Mouse (Mus musculus): Measurements from ENCODE around the gene Tox2. TPM values are rescaled to one million over a fixed set of nuclear protein-coding genes. Genes with fewer than 3 reads are reported as not detected.

The Tox2 gene
- total RNA-seq, 2 experiments from 2014 or later: 0.28 to 0.31 TPM

GRCm38 (mm10) chr2:163194015-163194414 is 8.9 kb upstream of the Tox2 start:
- Histone ChIP-seq H3K27ac (no peak overlapping the region), H3K4me3 (no peak overlapping the region)
- no peak for TF ChIP-seq CTCF (IDR thresholded peaks at IDR 0.05)
- intact Hi-C loops (cut with DNase I): no loop called here
- DNase-seq: no peak

DNA sequence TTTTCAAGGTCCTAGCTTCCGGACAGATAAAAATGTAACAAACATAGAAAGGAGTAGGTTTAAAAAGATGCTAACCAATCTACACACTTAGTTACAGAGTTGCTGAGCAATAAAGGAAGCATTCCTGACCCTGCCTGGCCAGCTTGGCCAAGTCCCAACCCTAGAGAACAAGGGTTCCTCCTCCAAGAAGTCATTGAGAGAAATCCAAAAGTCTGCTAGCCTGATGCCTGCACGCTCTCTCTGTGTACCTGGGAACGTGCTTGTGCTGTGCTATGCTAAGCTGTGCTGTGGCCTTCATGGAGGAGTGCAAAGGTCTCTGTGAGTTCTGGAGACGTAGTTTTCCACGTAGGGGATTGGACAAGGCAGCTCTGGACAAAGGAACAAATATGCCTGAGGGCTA is 8.4 kb upstream of the Tox2 start:
- TF ChIP-seq CTCF (IDR thresholded peaks at IDR 0.05): no peak
- DNase-seq: no peak
- intact Hi-C loops (cut with DNase I): no loop called here
- H3K4me3 ChIP-seq: no peak overlapping the region
- no peak overlapping the region for H3K27ac ChIP-seq

GRCm38 (mm10) chr2:163195106-163195833 is 7.7 kb upstream of the Tox2 start:
- DNase-seq: no peak
- no peak overlapping the region for H3K27ac ChIP-seq
- intact Hi-C loops (cut with DNase I): no loop called here
- H3K4me3 ChIP-seq: no peak overlapping the region
- no peak for TF ChIP-seq CTCF (IDR thresholded peaks at IDR 0.05)

DNA sequence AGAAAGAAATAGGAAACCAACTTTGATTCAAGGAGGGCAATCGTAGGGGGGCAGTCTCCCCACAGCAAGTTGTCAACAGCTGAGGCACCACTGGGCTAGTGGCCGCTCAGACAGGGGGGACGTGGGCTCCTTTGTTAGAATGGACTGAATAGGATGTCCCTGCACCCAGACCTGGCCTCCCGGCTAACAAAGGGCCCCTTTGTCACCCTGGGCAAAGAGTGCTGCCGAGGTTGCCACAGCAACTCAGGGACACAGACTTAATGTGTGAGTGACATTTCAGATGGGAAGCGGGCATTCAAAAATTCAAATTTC is 7.1 kb upstream of the Tox2 start:
- DNase-seq: no peak
- no peak for TF ChIP-seq CTCF (IDR thresholded peaks at IDR 0.05)
- no peak overlapping the region for H3K4me3 ChIP-seq
- no peak overlapping the region for H3K27ac ChIP-seq
- intact Hi-C loops (cut with DNase I): no loop called here

GRCm38 (mm10) chr2:163201897-163202296 is 1.0 kb upstream of the Tox2 start:
- Histone ChIP-seq H3K27ac (peak overlapping the region; percentile 12; the same call in 1 of the 2 replicates), H3K4me3 (peak overlapping the region; percentile 72)
- no peak for DNase-seq
- intact Hi-C loops (cut with DNase I): loop anchor here (10.0 kb wide), 1 partner anchor 113 kb away; no protein-coding TSS in a partner anchor
- no peak for TF ChIP-seq CTCF (IDR thresholded peaks at IDR 0.05)

DNA sequence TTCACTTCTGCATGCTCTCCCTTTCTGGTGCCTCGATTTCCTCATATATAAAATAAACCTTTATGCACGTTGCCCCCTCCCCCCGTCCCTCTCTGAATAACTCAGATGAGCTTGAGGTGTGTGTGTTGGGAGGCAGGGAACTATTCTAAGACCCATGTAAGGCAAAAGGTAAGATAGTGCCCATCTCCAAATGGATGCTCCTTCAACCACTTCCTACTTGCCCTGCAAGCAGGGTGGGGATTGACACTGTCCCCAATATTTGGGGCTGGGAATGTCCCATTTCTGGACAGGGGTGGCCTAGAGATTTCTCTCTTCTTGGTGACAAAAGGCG is 407 bp upstream of the Tox2 start:
- intact Hi-C loops (cut with DNase I): loop anchor here (10.0 kb wide), 1 partner anchor 112 kb away; no protein-coding TSS in a partner anchor
- Histone ChIP-seq H3K4me3 (peak overlapping the region; percentile 72), H3K27ac (no peak overlapping the region)

GRCm38 (mm10) chr2:163203635-163204547 is 966 bp downstream of the Tox2 start:
- Histone ChIP-seq H3K4me3 (peak overlapping the region; percentile 72), H3K27ac (no peak overlapping the region)
- no peak for TF ChIP-seq CTCF (IDR thresholded peaks at IDR 0.05)
- intact Hi-C loops (cut with DNase I): loop anchor here (10.0 kb wide), 1 partner anchor 111 kb away; no protein-coding TSS in a partner anchor
- no peak for DNase-seq

More for the DNA sequence above, 407 bp upstream of the Tox2 start:
- DNase-seq: no peak
- TF ChIP-seq CTCF (IDR thresholded peaks at IDR 0.05): no peak

- peak; percentile 19 for DNase-seq
- TF ChIP-seq CTCF (IDR thresholded peaks at IDR 0.05): no peak
- Histone ChIP-seq H3K27ac (no peak overlapping the region), H3K4me3 (peak overlapping the region; percentile 72)
- intact Hi-C loops (cut with DNase I): loop anchor here (10.0 kb wide), 1 partner anchor 110 kb away; no protein-coding TSS in a partner anchor
Measured at GRCm38 (mm10) chr2:163204548-163205261, 1.8 kb downstream of the Tox2 start.

- no peak for TF ChIP-seq CTCF (IDR thresholded peaks at IDR 0.05)
- intact Hi-C loops (cut with DNase I): loop anchor here (10.0 kb wide), 1 partner anchor 110 kb away; no protein-coding TSS in a partner anchor
- no peak overlapping the region for H3K4me3 ChIP-seq
- DNase-seq: no peak
- H3K27ac ChIP-seq: no peak overlapping the region
Measured at GRCm38 (mm10) chr2:163205262-163205647, 2.3 kb downstream of the Tox2 start.

GRCm38 (mm10) chr2:163205737-163206490 is 3.0 kb downstream of the Tox2 start:
- Histone ChIP-seq H3K27ac (no peak overlapping the region), H3K4me3 (no peak overlapping the region)
- intact Hi-C loops (cut with DNase I): loop anchor here (10.0 kb wide), 1 partner anchor 109 kb away; no protein-coding TSS in a partner anchor
- no peak for DNase-seq
- TF ChIP-seq CTCF (IDR thresholded peaks at IDR 0.05): no peak

DNA sequence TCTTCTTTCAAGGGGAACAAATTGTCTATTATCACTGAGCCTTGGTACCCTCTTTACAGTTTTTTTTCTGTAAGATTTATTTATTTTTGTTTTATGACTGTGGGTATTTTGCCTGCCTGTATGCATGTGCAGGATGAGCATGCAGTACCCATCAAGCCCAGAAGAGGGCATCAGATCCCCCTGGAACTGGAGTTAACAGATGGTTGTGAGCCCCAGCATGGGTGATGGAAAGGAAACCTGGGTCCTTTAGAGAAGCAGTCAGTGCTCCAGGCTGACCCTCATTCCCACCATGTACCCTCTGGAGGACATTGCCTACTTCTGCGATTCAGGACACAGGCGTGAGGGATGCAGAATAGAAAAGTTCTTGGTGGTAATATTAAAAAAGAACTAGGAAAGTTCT is 4.4 kb downstream of the Tox2 start:
- H3K4me3 ChIP-seq: no peak overlapping the region
- no peak overlapping the region for H3K27ac ChIP-seq
- no peak for DNase-seq
- intact Hi-C loops (cut with DNase I): loop anchor here (10.0 kb wide), 1 partner anchor 107 kb away; no protein-coding TSS in a partner anchor
- TF ChIP-seq CTCF (IDR thresholded peaks at IDR 0.05): peak; percentile 41; the same call in 1 of the 2 replicates

DNA sequence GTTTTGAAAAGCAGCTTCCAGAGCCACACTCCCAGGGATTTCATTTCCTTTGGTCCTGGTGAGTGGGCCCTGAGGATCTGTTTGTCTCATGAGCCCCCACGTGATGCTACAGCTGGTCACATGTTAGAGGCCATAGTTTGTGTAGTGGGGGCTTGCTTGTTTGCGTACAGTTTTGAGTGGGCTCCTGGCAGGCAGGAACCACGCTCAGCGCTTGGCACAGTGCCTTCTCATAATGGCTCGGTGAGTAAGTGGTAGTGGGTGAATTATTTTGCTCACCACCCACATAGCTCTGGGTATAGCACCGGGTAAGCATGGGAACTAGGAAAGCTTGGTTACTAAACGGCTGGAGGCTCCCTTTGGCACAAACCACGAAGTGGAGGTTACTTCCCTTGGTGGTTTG is 6.2 kb downstream of the Tox2 start:
- Histone ChIP-seq H3K4me3 (no peak overlapping the region), H3K27ac (no peak overlapping the region)
- intact Hi-C loops (cut with DNase I): loop anchor here (10.0 kb wide), 1 partner anchor 106 kb away; no protein-coding TSS in a partner anchor
- DNase-seq: no peak
- TF ChIP-seq CTCF (IDR thresholded peaks at IDR 0.05): no peak
